Mouse (Mus musculus) CH12.LX (cell line): ENCODE measurements at regions not wholly inside any gene's neighbourhood (a gene's known extent, or its start where the extent isn't known, plus 50 kb on each side); places are given as distances from the start of the nearest gene placed in this dataset.

Source experiments
- DNase-seq: peaks from one replicate; pipeline ENCODE4 v3.0.0-alpha.2; 2013; ENCODE audit errors: extremely low read depth
- H3K27ac ChIP-seq: 2 replicates; pipeline ENCODE4 v1.5.1; 2012; ENCODE audit warnings: low read depth, mild to moderate bottlenecking, control low read depth, moderate library complexity; ENCODE audit not compliant: insufficient read depth
- H3K27me3 ChIP-seq: replicated peaks from 2 replicates; pipeline ENCODE3; 2012; ENCODE audit warnings: inconsistent platforms
- H3K36me3 ChIP-seq, 2 experiments: replicated peaks in 1 of 2; 2 replicates each; pipeline versions ENCODE3 to v1.6.1; 2012; ENCODE audit warnings: inconsistent platforms in 1 of 2, low read length in 1 of 2, mild to moderate bottlenecking in 1 of 2, mixed read lengths in 1 of 2, moderate library complexity in 1 of 2; ENCODE audit not compliant: control insufficient read depth in 1 of 2, insufficient read depth in 1 of 2
- H3K4me1 ChIP-seq, 2 experiments: 2 replicates each; pipeline ENCODE4 v1.6.1; 2012; ENCODE audit warnings: inconsistent platforms in 1 of 2, moderate library complexity in 1 of 2; ENCODE audit not compliant: insufficient read depth in 2 of 2, control insufficient read depth in 1 of 2
- H3K4me2 ChIP-seq: 2 replicates; pipeline ENCODE4 v1.6.1; 2012; ENCODE audit warnings: low read depth, mild to moderate bottlenecking, control low read depth; ENCODE audit not compliant: poor library complexity, insufficient read depth, severe bottlenecking
- H3K4me3 ChIP-seq, 3 experiments: fragments of 150-350 bp in 1 of 3; sonication (generic) in 1 of 3; replicated peaks in 1 of 3; 2 replicates each; pipeline versions ENCODE3 to v1.5.1; 2011 to 2012; ENCODE audit warnings: low read depth in 2 of 3, low read length in 2 of 3, mild to moderate bottlenecking in 2 of 3, moderate library complexity in 2 of 3, control low read depth in 1 of 3, improper control_type of control experiment in 1 of 3, inconsistent platforms in 1 of 3, mixed read lengths in 1 of 3; ENCODE audit not compliant: poor library complexity in 1 of 3
- H3K79me2 ChIP-seq: replicated peaks from 2 replicates; pipeline ENCODE4 v1.6.1; 2012; ENCODE audit warnings: mild to moderate bottlenecking, moderate library complexity; ENCODE audit not compliant: control insufficient read depth, poor library complexity, insufficient read depth, severe bottlenecking; ENCODE audit errors: extremely low read depth
- H3K9ac ChIP-seq: 2 replicates; pipeline ENCODE4 v1.6.1; 2012; ENCODE audit warnings: low read depth, mild to moderate bottlenecking, control low read depth, moderate library complexity; ENCODE audit not compliant: insufficient read depth
- H3K9me3 ChIP-seq: replicated peaks from 2 replicates; pipeline ENCODE3; 2012; ENCODE audit warnings: low read length, inconsistent platforms, mixed read lengths
- BHLHE40 ChIP-seq: IDR thresholded peaks from 2 replicates; pipeline ENCODE4 v1.6.1; 2011; ENCODE audit warnings: mild to moderate bottlenecking, low read depth, low read length, improper control_type of control experiment
- CHD1 ChIP-seq: IDR thresholded peaks from 2 replicates; pipeline ENCODE4 v1.6.1; 2012; ENCODE audit warnings: low read depth, low read length, improper control_type of control experiment, inconsistent platforms
- CTCF ChIP-seq, 2 experiments: IDR thresholded peaks in 1 of 2; conservative IDR thresholded peaks in 1 of 2; 2 replicates each; pipeline ENCODE4 v1.5.1; 2011 to 2012; ENCODE audit warnings: low read depth in 2 of 2, low read length in 2 of 2, improper control_type of control experiment in 1 of 2, inconsistent platforms in 1 of 2, mild to moderate bottlenecking in 1 of 2, moderate library complexity in 1 of 2
- E2F4 ChIP-seq: IDR thresholded peaks from 2 replicates; pipeline ENCODE4 v1.6.1; 2011; ENCODE audit warnings: low read depth, low read length, improper control_type of control experiment; ENCODE audit not compliant: insufficient replicate concordance
- ELF1 ChIP-seq: IDR thresholded peaks from 2 replicates; pipeline ENCODE4 v1.6.1; 2014; ENCODE audit warnings: low read depth, mild to moderate bottlenecking, inconsistent platforms, low read length, improper control_type of control experiment
- EP300 ChIP-seq: IDR thresholded peaks from 2 replicates; pipeline ENCODE4 v1.6.1; 2011; ENCODE audit warnings: low read length, improper control_type of control experiment
- HCFC1 ChIP-seq: IDR thresholded peaks from 2 replicates; pipeline ENCODE4 v1.6.1; 2012; ENCODE audit warnings: low read depth, mild to moderate bottlenecking, inconsistent platforms, low read length, improper control_type of control experiment
- IRF4 ChIP-seq: IDR thresholded peaks from 2 replicates; pipeline ENCODE4 v1.6.1; 2014; ENCODE audit warnings: low read depth, mild to moderate bottlenecking, inconsistent platforms, low read length, improper control_type of control experiment
- JUND ChIP-seq: conservative IDR thresholded peaks from 2 replicates; pipeline ENCODE4 v1.6.1; 2011; ENCODE audit warnings: low read depth, low read length, improper control_type of control experiment
- MAX ChIP-seq: IDR thresholded peaks from 2 replicates; pipeline ENCODE4 v1.6.1; 2011; ENCODE audit warnings: low read length, improper control_type of control experiment
- MEF2A ChIP-seq: IDR thresholded peaks from 2 replicates; pipeline ENCODE4 v1.6.1; 2014; ENCODE audit warnings: low read depth, mild to moderate bottlenecking, inconsistent platforms, low read length, improper control_type of control experiment, borderline replicate concordance
- MYC ChIP-seq: IDR thresholded peaks from 2 replicates; pipeline ENCODE4 v1.6.1; 2011; ENCODE audit warnings: low read depth, mild to moderate bottlenecking, improper control_type of control experiment, low read length
- PAX5 ChIP-seq: IDR thresholded peaks from 2 replicates; pipeline ENCODE4 v1.6.1; 2012; ENCODE audit warnings: low read length, inconsistent platforms, mixed read lengths
- POLR2A ChIP-seq: IDR thresholded peaks from 2 replicates; pipeline ENCODE4 v1.6.1; 2011; ENCODE audit warnings: low read depth, mild to moderate bottlenecking, improper control_type of control experiment, low read length
- POLR2AphosphoS2 ChIP-seq: IDR thresholded peaks from 2 replicates; pipeline ENCODE4 v1.6.1; 2011; ENCODE audit warnings: low read depth, low read length, improper control_type of control experiment
- RCOR1 ChIP-seq: conservative IDR thresholded peaks from 2 replicates; pipeline ENCODE4 v1.6.1; 2012; ENCODE audit warnings: low read depth, mild to moderate bottlenecking, inconsistent platforms, low read length, improper control_type of control experiment
- SIN3A ChIP-seq: IDR thresholded peaks from 2 replicates; pipeline ENCODE4 v1.6.1; 2012; ENCODE audit warnings: low read length, improper control_type of control experiment, inconsistent platforms
- UBTF ChIP-seq: IDR thresholded peaks from 2 replicates; pipeline ENCODE4 v1.6.1; 2012; ENCODE audit warnings: low read depth, mild to moderate bottlenecking, inconsistent platforms, low read length, improper control_type of control experiment, moderate library complexity
- ZKSCAN1 ChIP-seq: IDR thresholded peaks from 2 replicates; pipeline ENCODE4 v1.6.1; 2012; ENCODE audit warnings: low read depth, inconsistent platforms, low read length, improper control_type of control experiment, borderline replicate concordance
- ZMIZ1 ChIP-seq: IDR thresholded peaks from 2 replicates; pipeline ENCODE4 v1.6.1; 2012; ENCODE audit warnings: low read depth, mild to moderate bottlenecking, inconsistent platforms, low read length, improper control_type of control experiment
- dilution Hi-C: fragments of 300-500 bp; cut with MboI; formaldehyde crosslinking; loops from 2 replicates; pipeline ENCODE4 v1.14.3; 2020; ENCODE audit warnings: low sequenced_read_pairs; ENCODE audit not compliant: extremely low pct_unique_long_range_greater_than_20kb, extremely low pct_ligation_motif_present
- in situ Hi-C: fragments of 300-500 bp; cut with MboI; formaldehyde crosslinking; loops from 3 replicates; pipeline ENCODE4 v1.14.3; 2019; ENCODE audit warnings: low sequenced_read_pairs, low pct_ligation_motif_present, low pct_unique_long_range_greater_than_20kb, mixed read lengths

DNA sequence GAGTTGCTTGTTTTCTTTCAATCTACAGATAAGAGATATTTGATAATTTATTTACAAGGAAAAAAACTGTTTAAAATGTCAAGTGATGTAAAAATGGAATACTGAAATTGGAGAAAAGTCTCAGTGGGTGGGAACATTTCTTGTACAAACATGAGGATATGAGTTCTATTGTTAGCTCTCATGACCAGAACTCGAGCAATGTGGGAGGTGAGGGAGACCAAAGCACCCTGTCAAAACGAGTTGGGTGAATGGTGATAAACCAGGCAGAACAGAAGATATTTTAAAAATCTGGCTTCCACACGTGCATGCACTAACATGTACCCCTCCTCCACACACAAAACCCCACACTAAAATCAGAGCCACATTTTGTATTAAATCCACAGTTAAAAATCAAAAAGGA, 114.7 kb upstream of the Smc2 start:
- no peak overlapping the region for H3K27ac ChIP-seq
- no peak for TF ChIP-seq HCFC1
- no peak for TF ChIP-seq MEF2A
- TF ChIP-seq POLR2A = no peak
- H3K79me2 ChIP-seq = no peaks in the 10 kb centered on the region
- H3K9me3 ChIP-seq = no peaks in the 10 kb centered on the region
- dilution Hi-C loops = no loop called here
- no peaks in the 10 kb centered on the region for H3K4me1 ChIP-seq
- no peaks in the 10 kb centered on the region for H3K27me3 ChIP-seq
- in situ Hi-C loops = no loop called here
- no peak for DNase-seq
- H3K4me3 ChIP-seq = no peak overlapping the region
- no peak overlapping the region for H3K4me2 ChIP-seq
- no peaks in the 10 kb centered on the region for H3K36me3 ChIP-seq
- H3K9ac ChIP-seq = no peak overlapping the region

DNA sequence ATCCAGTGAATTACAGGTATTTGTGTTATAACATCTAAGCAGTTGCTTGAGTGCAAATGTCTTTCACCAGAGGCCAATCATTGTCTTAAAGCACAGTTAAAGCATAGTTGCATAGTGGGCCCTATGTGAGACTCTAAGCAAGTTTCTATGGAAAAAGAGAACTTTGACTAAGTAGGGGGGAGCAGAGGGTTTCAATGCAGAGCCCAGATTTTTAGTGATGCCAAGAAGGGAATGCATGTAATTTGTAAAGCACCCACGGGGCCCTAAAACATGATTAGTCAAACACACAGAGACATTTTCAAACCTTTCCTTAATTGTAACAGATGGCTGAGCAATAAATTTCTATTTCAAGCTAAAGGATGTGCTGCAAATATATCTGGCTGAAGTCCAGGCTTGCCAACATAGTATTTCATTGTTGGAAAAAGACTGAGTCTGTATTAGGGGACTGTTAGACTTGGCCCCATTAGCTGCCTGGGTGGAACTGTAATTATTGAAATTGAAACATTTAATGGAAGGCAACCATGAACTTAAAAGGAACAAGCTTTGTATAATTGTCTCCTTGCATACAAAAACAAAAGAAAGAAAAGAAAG, 107.6 kb upstream of the Smc2 start:
- no peak for DNase-seq
- Histone ChIP-seq H3K4me3 (no peak overlapping the region), H3K79me2 (no peaks in the 10 kb centered on the region), H3K27ac (no peak overlapping the region), H3K4me2 (no peak overlapping the region), H3K27me3 (no peaks in the 10 kb centered on the region), H3K9me3 (no peaks in the 10 kb centered on the region), H3K9ac (no peak overlapping the region), H3K36me3 (no peaks in the 10 kb centered on the region), H3K4me1 (no peaks in the 10 kb centered on the region)
- in situ Hi-C loops = no loop called here
- TF ChIP-seq EP300 (no peak), PAX5 (no peak), UBTF (no peak), MYC (no peak), SIN3A (no peak), POLR2AphosphoS2 (no peak), E2F4 (no peak), ZKSCAN1 (no peak), ELF1 (no peak), BHLHE40 (no peak), CHD1 (no peak), JUND (no peak), IRF4 (no peak), ZMIZ1 (no peak), CTCF (conservative IDR thresholded peaks at IDR 0.05 in 1 of 2, IDR thresholded peaks at IDR 0.05 in 1 of 2; ENCODE audit: low read depth in 2 of 2, low read length in 2 of 2) (no peak), MAX (no peak), RCOR1 (no peak)
- dilution Hi-C loops = no loop called here
